Mouse (Mus musculus) heart, embryonic 15.5 days (tissue): ENCODE measurements at regions not wholly inside any gene's neighbourhood (a gene's known extent, or its start where the extent isn't known, plus 50 kb on each side); places are given as distances from the start of the nearest gene placed in this dataset.

Experiments
- ATAC-seq: fragments of 200-750 bp; cut with Nextera tagmentation; replicated peaks from 2 replicates; pipeline ENCODE4 v1.8.0; 2017; ENCODE audit warnings: low read depth, moderate TSS enrichment; ENCODE audit not compliant: insufficient number of reproducible peaks, insufficient read depth, low FRiP score
- H3K27ac ChIP-seq: fragments of 300-500 bp; sonication (generic); 2 replicates; pipeline ENCODE4 v1.5.1; 2015; ENCODE audit warnings: mild to moderate bottlenecking, inconsistent platforms
- H3K27me3 ChIP-seq: fragments of 300-500 bp; sonication (generic); 2 replicates; pipeline ENCODE4 v1.6.1; 2015; ENCODE audit warnings: inconsistent platforms
- H3K36me3 ChIP-seq: fragments of 300-500 bp; sonication (generic); 2 replicates; pipeline ENCODE4 v1.6.1; 2015; ENCODE audit warnings: mild to moderate bottlenecking, inconsistent platforms
- H3K4me1 ChIP-seq: fragments of 300-500 bp; sonication (generic); replicated peaks from 2 replicates; pipeline ENCODE4 v1.6.1; 2015; ENCODE audit warnings: inconsistent platforms
- H3K4me2 ChIP-seq: fragments of 300-500 bp; sonication (generic); 2 replicates; pipeline ENCODE4 v1.6.1; 2015; ENCODE audit warnings: inconsistent platforms, mild to moderate bottlenecking, moderate library complexity
- H3K4me3 ChIP-seq: fragments of 300-500 bp; sonication (generic); 2 replicates; pipeline ENCODE4 v1.5.1; 2015; ENCODE audit warnings: mild to moderate bottlenecking, inconsistent platforms
- H3K9ac ChIP-seq: fragments of 300-500 bp; sonication (generic); 2 replicates; pipeline ENCODE4 v1.6.1; 2015; ENCODE audit warnings: mild to moderate bottlenecking, inconsistent platforms
- H3K9me3 ChIP-seq: fragments of 300-500 bp; sonication (generic); replicated peaks from 2 replicates; pipeline ENCODE4 v1.6.1; 2016; ENCODE audit warnings: inconsistent platforms
- WGBS: fragments of 180-500 bp; shearing (Covaris S2); methylation state at CpG from one replicate; pipeline ENCODE4 v1.1.7; 2015; ENCODE audit warnings: mixed read lengths; 5-methylcytosine and 5-hydroxymethylcytosine counted together

DNA sequence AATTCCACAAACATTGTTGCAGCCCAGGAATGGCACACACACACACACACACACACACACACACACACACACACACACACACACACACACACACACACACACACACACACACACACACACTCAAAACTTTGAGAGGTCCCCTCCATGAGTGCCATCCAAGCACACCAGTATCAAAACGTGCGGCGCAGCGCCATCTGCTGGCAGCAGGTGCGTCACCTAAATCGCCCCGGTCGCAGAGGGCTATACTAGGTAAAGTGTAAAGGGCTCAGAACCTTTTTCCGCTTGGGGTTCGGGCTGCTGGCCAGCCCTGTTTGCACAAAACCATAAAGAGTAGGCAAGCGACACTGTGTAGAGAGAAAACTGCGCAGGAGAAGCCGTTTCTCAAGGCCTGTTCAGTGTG lies 527.9 kb upstream of the Sall1 start:
- 5% methylated on average over 13 of the region's 13 CpGs for WGBS
- H3K4me2 ChIP-seq, result no peak overlapping the region
- ATAC-seq, result no peak
- no peak overlapping the region for H3K27ac ChIP-seq
- H3K36me3 ChIP-seq, result no peaks in the 10 kb centered on the region
- peaks cover 42% of the 10 kb centered on the region for H3K27me3 ChIP-seq
- H3K9me3 ChIP-seq, result no peaks in the 10 kb centered on the region
- no peaks in the 10 kb centered on the region for H3K4me1 ChIP-seq
- no peak overlapping the region for H3K9ac ChIP-seq
- H3K4me3 ChIP-seq, result no peak overlapping the region

DNA sequence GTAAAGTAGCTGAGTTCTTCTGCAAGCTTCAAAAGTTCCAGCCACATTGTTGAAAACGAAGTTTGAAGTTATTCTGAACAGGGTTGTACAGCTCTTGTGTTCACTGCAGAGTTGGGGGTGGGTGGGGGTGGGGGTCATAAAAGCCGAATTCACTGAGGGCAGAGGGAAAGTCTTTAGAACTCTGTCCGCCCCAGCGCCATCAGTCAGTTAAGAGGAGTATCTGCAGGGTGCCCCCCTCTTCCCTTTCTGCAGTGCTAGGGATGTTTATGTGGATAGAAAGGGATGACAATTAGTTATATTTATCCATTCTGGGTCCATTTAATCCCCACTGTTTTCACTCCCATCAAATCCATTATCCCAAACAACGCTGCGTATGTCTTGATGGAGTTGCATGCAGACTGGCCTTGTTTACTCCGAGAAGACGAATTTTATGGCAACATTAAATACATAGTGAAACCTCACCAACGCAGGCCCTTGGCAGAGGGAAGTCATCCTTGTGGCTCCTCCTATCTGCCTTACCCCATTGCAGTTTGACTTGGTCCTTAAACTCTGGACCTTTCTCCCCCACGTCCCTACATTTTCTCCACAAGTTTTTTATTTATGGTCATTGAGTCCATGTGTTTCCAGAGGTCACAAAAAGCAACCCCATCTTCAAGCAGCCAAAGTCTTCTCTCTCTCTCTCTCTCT lies 526.8 kb upstream of the Sall1 start:
- H3K4me3 ChIP-seq, result no peak overlapping the region

DNA sequence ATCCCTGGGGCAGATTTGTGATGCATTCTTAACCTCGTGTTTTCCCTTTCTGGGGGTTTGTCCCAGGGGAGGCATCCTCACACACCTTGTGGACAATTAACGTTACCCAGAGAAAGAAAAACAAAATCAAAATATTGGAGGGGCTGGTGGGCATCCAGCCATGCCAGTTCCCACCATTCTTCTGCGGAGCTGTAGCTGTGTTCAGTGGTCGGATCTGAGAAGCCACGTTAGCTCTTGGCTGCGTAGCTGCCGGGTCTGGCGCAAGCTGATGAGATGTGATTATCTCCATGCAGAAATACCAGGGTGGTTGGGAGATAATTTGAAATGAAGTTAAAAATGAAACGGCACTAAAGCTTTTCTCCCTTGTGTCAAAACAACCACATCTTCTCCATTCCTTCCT lies 525.4 kb upstream of the Sall1 start:
- H3K27ac ChIP-seq, result no peak overlapping the region
- no peaks in the 10 kb centered on the region for H3K36me3 ChIP-seq
- H3K4me3 ChIP-seq, result no peak overlapping the region
- no peak for ATAC-seq
- no peaks in the 10 kb centered on the region for H3K4me1 ChIP-seq
- no peak overlapping the region for H3K9ac ChIP-seq
- 32% methylated on average over 9 of the region's 9 CpGs for WGBS
- peaks cover 34% of the 10 kb centered on the region for H3K27me3 ChIP-seq
- peak overlapping the region; percentile 24; the same call in 1 of the 2 replicates for H3K4me2 ChIP-seq
- H3K9me3 ChIP-seq, result no peaks in the 10 kb centered on the region

More for the DNA sequence above, 526.8 kb upstream of the Sall1 start:
- no peaks in the 10 kb centered on the region for H3K4me1 ChIP-seq
- 63% methylated on average over 10 of the region's 10 CpGs for WGBS
- no peak for ATAC-seq
- no peak overlapping the region for H3K4me2 ChIP-seq
- no peak overlapping the region for H3K27ac ChIP-seq
- H3K36me3 ChIP-seq, result no peaks in the 10 kb centered on the region
- H3K27me3 ChIP-seq, result peaks cover 34% of the 10 kb centered on the region
- H3K9me3 ChIP-seq, result no peaks in the 10 kb centered on the region
- no peak overlapping the region for H3K9ac ChIP-seq

DNA sequence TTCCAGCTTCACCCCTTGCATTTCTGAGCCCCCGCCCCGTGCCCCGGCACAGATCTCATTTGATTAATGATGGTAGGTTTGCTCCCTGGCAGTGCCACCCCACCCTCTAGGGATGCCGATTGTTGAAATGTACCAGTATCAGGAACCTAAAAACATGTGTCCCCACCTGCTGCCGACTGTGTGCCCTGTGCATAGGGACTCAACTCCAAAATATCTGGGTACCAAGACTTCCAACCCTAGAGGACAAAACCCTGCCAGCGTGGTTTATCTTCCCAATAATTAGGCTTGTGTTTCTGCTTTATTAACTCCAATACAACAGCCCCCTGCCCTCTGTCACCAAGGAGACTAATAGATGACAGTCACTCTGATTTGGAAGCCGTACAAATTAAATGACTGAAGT lies 524.7 kb upstream of the Sall1 start:
- 66% methylated on average over 7 of the region's 7 CpGs for WGBS
- no peak overlapping the region for H3K9ac ChIP-seq

DNA sequence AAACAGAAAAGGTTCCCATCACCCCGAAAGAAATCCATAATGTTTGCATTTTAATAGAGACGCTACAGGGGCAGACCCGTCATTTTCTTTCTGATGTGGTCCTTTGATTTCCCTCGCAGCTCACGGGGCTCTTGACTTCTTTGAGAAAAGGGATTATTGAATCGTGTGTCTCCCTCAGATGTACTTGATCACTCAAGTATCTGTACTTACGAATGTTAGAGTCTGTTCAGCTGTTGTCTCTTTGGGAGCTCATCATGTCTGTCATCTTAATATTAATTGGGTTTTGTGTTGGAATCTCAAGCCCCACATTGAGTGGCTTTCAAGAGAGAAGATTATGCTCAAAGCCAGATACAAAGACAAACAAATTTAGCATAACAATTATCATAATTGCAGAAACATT lies 523.0 kb upstream of the Sall1 start:
- no peak overlapping the region for H3K9ac ChIP-seq
- no peak overlapping the region for H3K4me3 ChIP-seq
- H3K4me2 ChIP-seq, result no peak overlapping the region
- ATAC-seq, result no peak
- H3K9me3 ChIP-seq, result no peaks in the 10 kb centered on the region
- 70% methylated on average over 7 of the region's 7 CpGs for WGBS
- H3K36me3 ChIP-seq, result no peaks in the 10 kb centered on the region
- no peaks in the 10 kb centered on the region for H3K4me1 ChIP-seq
- no peak overlapping the region for H3K27ac ChIP-seq
- peaks cover 16% of the 10 kb centered on the region for H3K27me3 ChIP-seq

More for the DNA sequence above, 524.7 kb upstream of the Sall1 start:
- Histone ChIP-seq H3K27me3 (peaks cover 30% of the 10 kb centered on the region), H3K4me3 (no peak overlapping the region), H3K9me3 (no peaks in the 10 kb centered on the region), H3K36me3 (no peaks in the 10 kb centered on the region), H3K27ac (no peak overlapping the region), H3K4me1 (no peaks in the 10 kb centered on the region), H3K4me2 (no peak overlapping the region)
- ATAC-seq, result no peak

DNA sequence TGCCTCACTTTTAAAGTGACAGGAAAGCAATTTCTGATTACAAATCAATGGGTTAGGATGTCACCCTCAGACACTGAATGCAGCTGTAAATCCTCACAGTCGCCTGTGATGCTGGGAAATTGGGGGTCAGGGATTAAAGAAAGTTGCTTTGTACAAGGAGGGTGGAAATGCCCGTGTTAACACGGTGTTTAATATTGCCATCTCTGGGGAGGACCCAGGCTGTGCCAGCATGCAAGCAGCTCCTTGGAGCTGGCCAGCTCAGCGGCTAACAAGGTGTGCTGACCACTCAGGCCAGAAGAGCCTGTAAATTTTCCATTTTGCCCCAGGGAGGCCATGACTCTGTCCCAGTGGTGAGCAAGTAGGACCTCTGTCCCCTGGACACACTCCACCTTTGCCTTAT lies 522.5 kb upstream of the Sall1 start:
- WGBS, result 55% methylated on average over 4 of the region's 4 CpGs

DNA sequence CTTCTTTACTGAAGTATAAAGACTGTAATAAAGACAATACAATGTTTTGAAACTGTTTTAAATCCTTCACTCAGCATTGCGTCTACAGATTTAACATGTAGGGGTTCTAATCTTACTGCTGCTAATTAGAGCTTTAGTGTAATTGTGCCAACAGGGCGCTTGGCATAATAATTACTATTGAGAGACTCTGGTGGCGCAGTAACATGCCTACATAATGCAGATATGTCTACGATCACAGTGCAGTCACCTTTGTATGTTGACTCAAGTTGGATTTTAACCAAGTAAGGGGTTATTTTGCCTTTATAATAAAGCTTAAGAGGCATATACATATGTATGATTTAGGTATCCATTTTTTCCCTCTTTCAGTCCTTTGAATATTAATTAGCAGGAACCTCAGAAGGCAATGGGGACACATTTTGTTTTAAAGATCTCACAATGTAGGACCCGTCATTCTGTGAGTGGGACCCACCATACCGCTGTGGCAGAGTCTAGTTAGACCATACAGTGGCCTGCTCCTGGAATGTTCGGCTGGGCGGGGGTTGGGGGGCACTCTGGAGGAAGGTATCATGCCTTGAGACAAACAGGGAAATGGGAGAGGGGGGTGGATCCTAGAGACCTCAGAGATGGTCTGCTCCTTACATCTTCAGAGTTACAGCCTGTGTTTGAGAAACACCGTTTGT lies 521.3 kb upstream of the Sall1 start:
- Histone ChIP-seq H3K27ac (no peak overlapping the region), H3K36me3 (no peaks in the 10 kb centered on the region), H3K4me1 (no peaks in the 10 kb centered on the region), H3K4me2 (no peak overlapping the region), H3K4me3 (no peak overlapping the region), H3K9me3 (no peaks in the 10 kb centered on the region), H3K9ac (no peak overlapping the region), H3K27me3 (peaks cover 14% of the 10 kb centered on the region)
- no peak for ATAC-seq
- 83% methylated on average over 9 of the region's 9 CpGs for WGBS

More for the DNA sequence above, 522.5 kb upstream of the Sall1 start:
- Histone ChIP-seq H3K4me3 (no peak overlapping the region), H3K27me3 (peaks cover 14% of the 10 kb centered on the region), H3K9me3 (no peaks in the 10 kb centered on the region), H3K36me3 (no peaks in the 10 kb centered on the region), H3K9ac (no peak overlapping the region), H3K4me2 (no peak overlapping the region), H3K27ac (no peak overlapping the region), H3K4me1 (no peaks in the 10 kb centered on the region)
- ATAC-seq, result no peak

DNA sequence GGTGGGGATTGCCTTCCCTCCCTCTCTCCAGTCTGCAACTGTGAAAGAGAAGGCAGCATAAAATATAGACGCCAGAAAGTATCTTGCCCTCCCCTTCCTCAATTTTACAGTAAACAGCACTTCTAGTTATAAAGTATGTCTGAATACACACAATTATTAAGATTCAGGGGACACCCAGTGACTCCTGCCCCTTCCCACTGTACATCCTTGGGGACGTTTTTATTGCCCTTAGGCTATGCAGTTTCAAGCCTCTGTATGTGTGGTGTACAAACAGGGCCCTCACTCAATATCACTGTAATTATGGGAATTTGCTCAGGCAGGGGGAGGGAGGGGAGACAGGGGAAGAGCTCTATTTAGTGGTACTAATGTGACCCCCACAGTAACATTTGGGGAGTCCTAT lies 519.6 kb upstream of the Sall1 start:
- H3K4me2 ChIP-seq, result no peak overlapping the region
- no peak for ATAC-seq
- no peak overlapping the region for H3K27ac ChIP-seq
- H3K27me3 ChIP-seq, result peaks cover 14% of the 10 kb centered on the region
- H3K4me1 ChIP-seq, result no peaks in the 10 kb centered on the region
- H3K4me3 ChIP-seq, result no peak overlapping the region
- no peaks in the 10 kb centered on the region for H3K9me3 ChIP-seq
- no peak overlapping the region for H3K9ac ChIP-seq
- 53% methylated on average over 2 of the region's 2 CpGs for WGBS
- no peaks in the 10 kb centered on the region for H3K36me3 ChIP-seq

DNA sequence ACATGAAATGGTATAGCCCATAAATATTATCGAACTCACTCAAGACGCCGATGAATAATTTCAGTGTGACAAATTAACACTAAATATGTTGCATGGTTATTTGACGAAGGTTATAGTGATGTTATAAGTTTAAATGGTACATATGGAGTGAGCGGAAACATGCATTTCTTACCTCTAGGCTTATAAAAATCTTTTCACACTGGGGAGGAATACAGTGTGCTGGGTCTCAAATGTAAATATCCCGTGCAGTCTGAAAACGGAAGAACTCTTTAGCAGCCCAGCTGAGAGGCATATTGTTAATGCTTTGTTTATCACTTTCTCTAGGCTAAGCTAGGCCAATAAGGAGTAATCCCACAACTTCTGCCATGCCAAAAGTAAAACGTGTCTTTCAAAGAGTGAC lies 518.6 kb upstream of the Sall1 start:
- Histone ChIP-seq H3K27ac (no peak overlapping the region), H3K4me3 (no peak overlapping the region), H3K9me3 (no peaks in the 10 kb centered on the region), H3K36me3 (no peaks in the 10 kb centered on the region), H3K9ac (no peak overlapping the region), H3K4me2 (no peak overlapping the region), H3K27me3 (peaks cover 14% of the 10 kb centered on the region; the same call in 1 of the 2 replicates), H3K4me1 (no peaks in the 10 kb centered on the region)
- 68% methylated on average over 8 of the region's 8 CpGs for WGBS
- ATAC-seq, result no peak

DNA sequence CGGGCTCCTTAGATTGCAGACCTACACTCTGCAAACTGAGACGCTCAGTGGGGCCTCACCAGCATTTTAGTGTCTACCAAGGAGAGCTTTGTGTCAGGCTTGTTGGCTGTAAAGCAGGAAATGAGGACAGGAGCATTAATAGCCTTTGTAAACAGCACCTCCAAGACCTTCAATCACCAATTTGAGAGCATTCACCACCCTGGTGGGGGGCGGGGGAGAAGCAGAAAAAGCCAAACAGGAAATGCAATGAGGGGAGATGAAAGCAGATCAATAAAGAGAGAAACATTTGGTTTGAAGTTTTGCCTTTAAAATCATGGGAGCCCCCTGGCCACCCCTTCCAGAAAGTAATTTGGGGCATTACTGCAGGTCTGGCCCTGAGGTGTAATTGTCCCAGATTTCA lies 497.3 kb upstream of the Sall1 start:
- no peak for ATAC-seq
- Histone ChIP-seq H3K36me3 (no peaks in the 10 kb centered on the region), H3K27ac (no peak overlapping the region), H3K4me2 (no peak overlapping the region), H3K27me3 (0 out of 2 replicates have a peak, but pooled peaks cover 2% of the 10 kb centered on the region), H3K4me3 (no peak overlapping the region), H3K9me3 (no peaks in the 10 kb centered on the region), H3K9ac (no peak overlapping the region), H3K4me1 (no peaks in the 10 kb centered on the region)
- 40% methylated on average over 3 of the region's 3 CpGs for WGBS

DNA sequence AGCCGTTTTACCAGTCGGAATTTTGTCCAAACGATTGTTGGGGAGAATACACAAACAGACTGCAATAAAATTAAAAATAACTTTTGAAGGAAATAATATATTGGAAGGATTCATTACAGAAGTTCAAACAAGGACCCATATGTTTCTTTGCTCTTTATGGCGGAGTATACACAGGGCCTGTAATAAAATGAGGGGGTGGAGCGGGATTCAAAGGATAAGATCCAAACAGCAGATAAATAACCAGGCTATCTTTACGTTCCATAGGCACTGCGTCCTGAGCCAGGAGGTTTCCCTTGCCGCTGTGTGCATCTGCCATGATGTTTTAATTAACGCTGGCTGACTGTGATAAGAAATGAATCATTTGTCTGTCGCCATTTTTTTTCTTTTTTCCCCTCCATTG lies 490.6 kb upstream of the Sall1 start:
- Histone ChIP-seq H3K9ac (no peak overlapping the region), H3K4me1 (no peaks in the 10 kb centered on the region), H3K9me3 (no peaks in the 10 kb centered on the region), H3K4me2 (no peak overlapping the region), H3K27me3 (0 out of 2 replicates have a peak, but pooled peaks cover 2% of the 10 kb centered on the region), H3K4me3 (no peak overlapping the region), H3K27ac (no peak overlapping the region), H3K36me3 (no peaks in the 10 kb centered on the region)
- WGBS, result 64% methylated on average over 10 of the region's 10 CpGs
- ATAC-seq, result no peak

DNA sequence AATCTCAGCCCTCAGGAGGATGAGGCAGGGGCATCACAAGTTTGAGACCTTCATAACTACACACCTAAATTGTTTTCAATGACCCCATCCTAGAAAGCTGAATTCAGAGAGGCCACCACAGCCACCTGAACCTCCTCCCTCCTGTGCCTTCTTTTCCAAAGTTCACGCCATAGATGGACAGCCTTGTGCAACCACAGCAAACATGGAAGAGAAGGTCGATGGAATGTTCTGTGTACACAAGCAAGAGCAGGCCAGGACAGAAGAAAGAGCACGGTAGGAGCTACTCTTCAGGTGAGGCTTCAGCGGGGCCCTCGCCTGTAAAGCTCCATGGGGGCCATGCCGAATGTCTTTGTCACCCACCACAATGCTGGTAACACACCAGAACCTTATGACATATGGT lies 481.1 kb upstream of the Sall1 start:
- Histone ChIP-seq H3K9me3 (no peaks in the 10 kb centered on the region), H3K9ac (no peak overlapping the region), H3K27me3 (no peaks in the 10 kb centered on the region), H3K27ac (no peak overlapping the region), H3K4me3 (no peak overlapping the region), H3K36me3 (no peaks in the 10 kb centered on the region), H3K4me1 (no peaks in the 10 kb centered on the region), H3K4me2 (no peak overlapping the region)
- no peak for ATAC-seq
- WGBS, result 89% methylated on average over 6 of the region's 6 CpGs
